Mouse (Mus musculus) left cerebral cortex, adult 18-20 months (tissue): ENCODE results near the gene Trpm2. TPM values are rescaled to one million over a fixed set of nuclear protein-coding genes. Genes with fewer than 3 reads are reported as not detected.
"Not testable (repeated sequence)": the region's sequence is repeated elsewhere in the genome, so short reads cannot be mapped to it uniquely, and the experiment has no call there.

Experiments used
- DNase-seq, 2 experiments: peaks; one replicate each; pipeline ENCODE4 v3.0.0; 2021 to 2022; ENCODE audit warnings: low spot score in 2 of 2, mixed read lengths in 1 of 2
- long read RNA-seq, 2 experiments: library from polyadenylated mRNA; stranded (forward); transcript quantifications; one replicate each; pipeline ENCODE4 v2.0.0; 2021
- total RNA-seq, 2 experiments: library from RNA; stranded (reverse); gene quantifications; 2 replicates each; pipeline ENCODE4 v1.2.3; 2021

Trpm2 gene
- total RNA-seq: 10 to 100 TPM; 47.5 to 51.9 TPM
- long read RNA-seq, experiment 1, full-length matches to known transcripts: 1 of 7 reads
- long read RNA-seq, experiment 1, partial matches to known transcripts: 5 of 7 reads
- long read RNA-seq, experiment 1, other reads (novel, unspliced or antisense): 1 of 7 reads
- long read RNA-seq, experiment 2, full-length matches to known transcripts: 2 of 4 reads
- long read RNA-seq, experiment 2, partial matches to known transcripts: 1 of 4 reads
- long read RNA-seq, experiment 2, other reads (novel, unspliced or antisense): 1 of 4 reads

DNA sequence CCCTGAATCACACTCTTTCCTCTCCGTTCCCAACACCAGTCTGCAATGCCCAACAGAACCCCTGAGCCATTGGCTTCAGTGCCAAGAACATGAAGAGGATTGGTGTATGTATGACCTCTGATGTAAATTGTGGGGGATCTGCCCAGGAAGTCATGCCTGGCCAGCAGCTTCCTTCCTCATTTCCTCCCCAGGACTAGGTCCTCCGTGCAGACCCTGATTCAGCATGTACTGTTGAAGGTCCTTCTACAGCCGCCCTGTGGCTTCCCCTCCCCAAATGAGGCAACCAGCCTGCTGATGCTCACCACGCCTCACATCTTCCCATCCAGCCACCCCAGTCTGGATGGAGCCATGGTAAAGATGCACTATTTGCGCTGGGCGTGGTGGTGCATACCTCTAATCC is at the start of gene Trpm2:
Trpm2 (minus strand) TSS at position 83 of the 400 bp plus-strand sequence.
- no peak for DNase-seq

DNA sequence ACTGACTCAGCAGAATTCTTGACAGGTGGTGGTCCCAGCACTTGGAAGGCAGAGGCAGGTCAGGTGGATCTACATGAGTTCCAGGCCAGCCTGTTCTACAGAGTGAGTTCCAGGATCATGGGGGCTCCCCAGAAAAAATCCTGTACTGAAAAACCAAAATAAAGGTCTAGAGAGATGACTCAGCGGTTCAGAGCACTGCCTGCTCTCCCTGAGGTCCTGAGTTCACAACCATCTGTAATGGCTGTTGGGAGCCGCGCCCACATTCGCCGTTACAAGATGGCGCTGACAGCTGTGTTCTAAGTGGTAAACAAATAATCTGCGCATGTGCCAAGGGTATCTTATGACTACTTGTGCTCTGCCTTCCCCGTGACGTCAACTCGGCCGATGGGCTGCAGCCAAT is 49.6 kb upstream of the Trpm2 start:
- DNase-seq: not testable (repeated sequence)

DNA sequence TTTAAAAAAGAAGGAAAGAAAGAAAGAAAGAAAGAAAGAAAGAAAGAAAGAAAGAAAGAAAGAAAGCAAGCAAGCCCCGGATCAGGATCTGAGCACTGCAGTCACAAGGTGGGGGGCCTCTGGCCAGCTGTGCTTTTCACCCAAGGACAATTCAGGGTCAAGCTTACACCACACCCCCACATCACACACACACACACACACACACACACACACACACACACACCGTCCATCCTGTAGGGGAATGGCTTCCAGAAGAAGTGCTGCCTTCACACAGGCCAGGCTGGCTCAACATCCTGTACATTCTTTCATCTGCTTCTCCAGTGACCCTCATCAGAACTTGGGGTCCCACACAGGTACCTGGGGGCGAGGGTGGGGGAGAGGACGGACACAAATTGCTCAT is 48.9 kb upstream of the Trpm2 start:
- DNase-seq: no peak

DNA sequence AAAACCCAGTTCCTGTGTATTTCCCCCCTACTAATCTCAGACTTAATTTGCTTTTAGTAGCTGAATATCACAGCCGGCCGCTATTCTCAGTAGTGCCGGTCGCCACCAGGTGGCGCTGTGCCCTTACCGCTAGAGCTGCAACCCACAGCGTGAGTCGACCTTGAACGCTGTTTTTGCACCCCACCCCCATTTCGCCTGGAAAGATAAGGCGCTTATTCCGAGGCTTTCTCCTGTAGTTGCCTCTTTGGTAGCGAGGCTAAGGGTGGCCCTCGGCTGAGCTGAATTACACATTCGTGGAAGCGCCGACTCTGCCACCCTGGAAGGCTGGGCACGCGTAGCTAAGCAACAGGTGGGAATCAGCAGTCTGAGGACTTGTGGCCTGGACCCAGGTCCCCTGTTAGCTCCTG is 48.4 kb upstream of the Trpm2 start:
- peak; percentile 80 to 81 for DNase-seq

DNA sequence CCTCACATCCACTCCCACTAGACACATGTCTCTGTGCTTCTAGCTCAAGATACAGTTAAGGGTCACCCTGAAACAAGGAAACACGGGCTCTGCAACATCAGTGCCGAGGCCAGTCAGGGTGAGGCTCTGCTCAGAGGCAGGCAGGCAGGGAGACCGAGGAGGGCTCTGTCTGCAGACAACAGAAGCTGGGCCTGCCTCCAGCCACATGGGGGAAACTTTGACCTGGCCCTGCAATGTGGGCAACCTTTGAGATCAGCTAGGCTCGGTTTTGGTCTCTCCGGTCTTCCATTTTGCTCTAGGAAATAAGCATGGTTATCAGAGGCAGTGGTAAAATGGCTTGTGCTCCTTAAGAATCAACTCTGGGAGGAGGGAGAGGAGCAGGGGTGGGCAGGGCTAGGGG is 46.0 kb upstream of the Trpm2 start:
- DNase-seq: no peak

DNA sequence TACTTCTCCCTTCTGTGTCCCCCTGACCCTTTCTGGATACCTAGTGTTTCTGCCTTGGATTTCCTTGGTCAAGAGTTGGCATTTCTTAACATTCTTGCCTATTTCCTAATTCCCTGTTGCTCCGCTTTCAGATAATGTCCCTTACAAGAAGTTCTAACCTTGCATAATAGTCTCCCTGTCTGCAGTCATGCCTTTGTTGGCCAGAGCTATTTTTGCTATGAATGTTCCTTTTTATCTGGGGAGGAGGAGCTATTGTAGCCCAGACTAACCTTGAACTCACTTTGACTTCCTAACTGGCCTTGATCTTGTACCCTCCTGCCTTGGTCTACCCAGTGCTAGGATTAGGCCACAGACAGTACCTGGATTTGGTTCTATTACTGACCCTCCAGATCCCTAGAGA is 45.1 kb upstream of the Trpm2 start:
- no peak for DNase-seq

DNA sequence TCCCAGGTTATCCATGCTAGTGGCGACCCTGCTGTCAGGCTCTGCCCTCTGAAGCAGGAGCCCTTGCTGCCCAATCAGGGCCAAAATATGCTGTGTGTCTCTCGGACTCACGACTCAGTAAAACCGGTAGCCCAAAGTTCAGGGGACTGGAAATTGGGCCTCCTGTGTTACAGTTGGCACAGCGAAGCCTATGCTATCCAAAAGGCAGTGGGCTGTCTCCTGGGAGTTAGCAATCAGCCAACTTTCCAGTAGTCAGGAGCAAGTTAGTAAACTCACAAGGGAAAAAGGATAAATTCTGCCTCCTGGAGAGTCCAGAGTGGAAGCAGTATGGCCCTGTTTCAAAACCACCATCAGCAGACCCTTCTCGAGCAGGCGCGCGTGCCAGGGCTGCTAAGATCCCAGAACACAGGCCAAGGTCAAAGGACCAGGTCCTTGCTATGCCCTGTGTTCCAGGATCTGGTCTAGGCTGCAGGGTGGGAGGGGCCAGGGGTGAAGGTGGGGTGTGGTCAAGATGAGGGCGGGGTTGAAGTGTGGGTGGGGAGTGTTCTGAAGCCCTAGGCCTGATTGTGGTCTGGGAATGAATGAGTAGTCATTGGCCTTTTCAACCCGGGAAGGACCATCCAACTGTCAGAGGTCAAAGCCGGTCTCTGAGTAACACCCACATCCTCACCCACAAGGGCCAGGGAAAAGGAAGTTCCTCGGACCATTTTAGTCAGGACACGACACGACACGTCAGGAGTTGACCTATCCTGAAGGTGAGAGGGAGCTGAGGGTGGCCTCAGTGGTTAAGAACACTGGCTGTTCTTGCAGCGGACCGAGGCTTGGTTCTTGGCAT is 42.5 kb upstream of the Trpm2 start:
- DNase-seq: no peak

DNA sequence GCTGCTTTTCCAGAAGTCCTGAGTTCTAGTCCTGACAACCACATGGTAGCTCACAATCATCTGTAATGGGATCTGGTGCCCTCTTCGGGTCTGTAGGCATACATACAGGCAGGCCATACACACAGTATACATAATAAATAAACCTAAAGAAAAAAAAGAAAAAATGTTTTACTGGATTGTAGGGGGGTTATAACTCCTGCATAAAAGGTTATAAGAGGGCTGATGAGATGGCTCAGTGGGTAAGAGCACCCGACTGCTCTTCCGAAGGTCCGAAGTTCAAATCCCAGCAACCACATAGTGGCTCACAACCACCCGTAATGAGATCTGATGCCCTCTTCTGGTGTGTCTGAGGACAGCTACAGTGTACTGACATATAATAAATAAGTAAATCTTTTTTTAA is 40.8 kb upstream of the Trpm2 start:
- DNase-seq: not testable (repeated sequence)

DNA sequence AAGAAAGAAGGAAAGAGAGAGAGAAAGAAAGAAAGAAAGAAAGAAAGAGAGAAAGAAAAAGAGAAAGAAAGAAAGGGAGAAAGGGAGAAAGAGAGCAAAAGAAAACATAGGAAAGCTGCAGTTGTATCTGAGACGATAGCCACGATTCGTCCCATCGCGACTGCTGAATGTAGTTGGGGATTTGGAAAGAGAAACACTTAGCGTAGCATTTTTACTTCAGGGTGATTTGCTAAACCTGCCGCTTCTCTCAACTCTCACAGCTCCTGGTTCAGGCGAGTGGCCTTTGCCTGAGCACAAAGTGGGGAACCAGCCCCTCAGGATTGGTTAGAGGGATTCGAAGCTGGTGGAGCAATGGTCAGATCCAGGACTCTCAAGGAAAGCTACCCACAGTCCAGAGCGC is 40.0 kb upstream of the Trpm2 start:
- no peak for DNase-seq

DNA sequence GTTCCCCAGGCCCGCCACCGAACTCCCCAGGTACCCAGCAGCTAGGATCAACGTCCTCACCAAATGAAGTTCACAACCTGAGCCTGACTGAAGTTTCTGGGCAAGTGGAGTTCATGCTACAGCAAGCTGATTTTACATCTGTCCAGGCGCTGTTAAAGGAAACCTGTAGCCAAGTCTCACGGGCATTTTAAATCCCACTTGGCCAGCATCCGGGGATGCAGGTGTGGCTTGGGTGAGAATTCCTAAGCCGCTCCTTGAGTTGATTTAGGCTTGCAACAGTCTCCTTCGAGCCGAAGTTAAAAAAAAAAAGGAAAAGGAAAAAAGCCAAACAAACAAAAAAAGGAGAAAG is 39.6 kb upstream of the Trpm2 start, which contains the start of gene Pfkl:
Pfkl (minus strand) TSS at position 139 of the 349 bp plus-strand sequence.
- DNase-seq: no peak

DNA sequence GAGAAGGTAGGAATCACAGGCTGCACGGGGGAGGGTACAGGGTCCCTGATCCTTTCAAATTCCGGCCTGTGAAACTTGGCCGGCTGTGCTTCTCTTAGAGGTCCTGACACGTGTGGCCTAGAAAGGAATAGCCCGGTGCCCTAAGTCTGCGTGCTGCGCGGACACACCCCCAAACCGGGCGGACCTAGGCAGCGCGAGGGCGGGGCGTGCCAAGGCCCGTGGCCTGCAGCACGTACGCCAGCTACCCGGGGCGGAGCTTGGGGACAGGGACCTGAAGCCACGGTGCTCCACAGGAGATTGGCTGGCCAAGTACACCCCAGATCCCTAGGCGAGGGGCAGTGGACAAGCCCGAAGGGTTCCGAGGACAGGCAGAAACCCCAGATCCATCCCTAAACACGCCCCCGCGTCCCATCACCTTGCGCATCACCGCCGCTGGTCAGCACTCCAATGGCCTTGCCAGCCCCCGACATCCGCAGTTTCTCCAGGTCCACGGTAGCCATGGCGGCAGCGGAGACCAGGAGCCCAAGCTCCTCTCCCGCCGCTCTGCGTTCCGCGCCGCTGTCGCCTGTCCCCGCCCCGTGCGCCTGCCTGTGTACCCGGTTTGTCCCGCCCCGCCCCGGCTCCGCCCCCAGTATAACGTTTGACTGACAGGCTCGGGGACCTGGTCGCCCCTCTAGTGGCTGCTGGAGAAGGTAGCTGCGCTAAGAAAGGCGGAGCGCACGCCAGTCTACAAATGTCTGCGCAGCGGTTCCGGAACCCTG is 39.0 kb upstream of the Trpm2 start:
- DNase-seq: peak; percentile 90 to 96

DNA sequence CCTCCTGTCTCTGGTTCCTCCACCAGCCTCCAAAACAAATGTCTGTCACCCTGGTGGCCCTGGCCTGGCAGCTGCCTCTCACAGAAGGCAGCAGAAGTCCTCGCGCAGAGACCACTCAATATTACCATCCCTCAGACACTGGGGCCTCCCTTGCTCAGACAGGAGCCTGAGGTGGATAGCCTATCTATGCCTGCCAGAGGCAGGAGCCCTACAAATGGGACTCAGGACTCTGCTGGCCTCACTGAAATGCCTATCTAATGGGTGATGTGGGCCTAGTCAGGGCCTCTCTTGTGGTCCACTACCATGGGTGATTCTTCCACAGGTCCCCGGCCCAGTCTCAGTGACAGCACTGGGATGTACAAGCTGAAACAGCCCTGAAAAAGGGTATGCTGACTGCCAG is 37.8 kb upstream of the Trpm2 start:
- DNase-seq: no peak

DNA sequence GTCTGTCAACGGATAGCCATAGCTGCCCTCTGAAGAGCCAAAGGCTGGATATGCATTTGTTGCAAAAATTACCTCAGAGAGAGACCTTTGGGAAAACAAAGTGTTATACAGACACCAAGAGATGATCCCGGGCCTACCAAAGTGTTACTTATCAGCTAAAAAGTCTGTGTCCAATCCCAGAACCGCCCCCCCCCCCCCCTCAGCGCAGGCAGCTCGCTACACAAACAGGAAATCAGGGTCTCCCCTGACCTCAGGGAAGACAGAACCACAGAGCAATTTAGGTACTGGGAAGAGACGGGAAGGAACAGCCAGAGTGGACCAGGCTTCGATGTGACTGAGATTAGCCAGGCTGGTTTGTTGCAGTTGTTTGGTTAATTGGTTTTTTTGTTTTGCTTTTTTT is 36.8 kb upstream of the Trpm2 start:
- no peak for DNase-seq

DNA sequence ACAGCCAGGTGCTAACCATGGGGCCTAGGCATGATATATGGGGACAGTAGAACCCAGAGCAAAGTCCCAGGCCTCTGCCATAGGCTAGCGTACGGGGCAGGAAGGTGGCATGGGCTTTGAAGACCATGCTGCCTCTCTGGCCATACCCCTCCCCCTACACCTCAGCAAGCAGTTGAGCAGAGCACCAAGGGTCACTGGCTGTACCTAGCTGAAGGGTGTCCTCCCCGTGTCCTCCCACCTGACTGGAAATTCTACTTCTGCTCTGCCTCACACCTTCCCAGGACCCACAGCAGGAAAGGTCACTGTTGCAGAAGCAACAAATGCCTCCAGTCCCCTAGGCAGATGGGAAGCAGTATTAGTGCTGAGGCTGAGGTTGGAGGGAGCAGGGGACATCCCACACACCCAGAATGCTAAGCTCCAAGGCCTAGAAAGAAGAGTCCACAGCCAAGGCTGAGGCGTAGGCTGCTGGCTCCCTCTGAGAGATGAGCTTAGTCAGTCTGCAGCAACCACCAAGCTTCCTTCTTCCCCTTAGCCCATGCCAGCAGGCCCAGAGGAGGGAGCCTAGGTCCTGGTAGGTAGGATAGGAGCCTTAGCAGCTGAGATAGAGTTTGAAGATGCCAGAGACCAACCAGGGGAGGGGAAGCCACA is 35.6 kb upstream of the Trpm2 start:
- DNase-seq: peak in 1 of 2 experiments; percentile 56

DNA sequence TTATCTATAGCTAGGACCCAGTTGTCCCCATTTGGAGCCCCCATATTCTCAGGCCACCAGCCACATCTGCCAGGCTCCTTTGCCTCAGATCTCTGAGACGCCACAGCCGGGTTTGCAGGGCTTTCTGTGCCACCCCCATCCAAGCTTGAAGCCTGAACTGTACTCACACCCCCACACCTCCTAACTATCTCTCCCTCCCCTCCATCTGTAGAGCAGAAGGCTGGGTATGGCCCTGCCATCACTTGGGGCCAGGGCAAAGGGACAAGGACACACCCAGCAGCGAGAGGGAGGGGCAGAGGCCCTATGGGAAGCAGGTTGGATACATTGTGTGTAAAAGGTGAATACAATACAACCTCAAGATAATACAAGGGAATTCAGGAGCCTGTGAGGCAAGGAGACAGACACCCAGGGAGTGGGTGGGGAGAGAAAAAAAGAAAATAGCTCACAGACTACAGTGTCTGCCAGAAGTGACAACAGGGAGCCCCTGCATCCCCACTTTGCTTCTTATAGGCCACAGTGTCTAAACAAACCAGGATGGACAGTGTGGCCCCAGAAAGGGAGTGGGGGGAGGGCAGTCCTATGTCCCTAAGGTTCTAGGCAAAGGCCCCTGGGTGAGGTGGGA is 34.2 kb upstream of the Trpm2 start:
- peak; percentile 42 to 73 for DNase-seq

DNA sequence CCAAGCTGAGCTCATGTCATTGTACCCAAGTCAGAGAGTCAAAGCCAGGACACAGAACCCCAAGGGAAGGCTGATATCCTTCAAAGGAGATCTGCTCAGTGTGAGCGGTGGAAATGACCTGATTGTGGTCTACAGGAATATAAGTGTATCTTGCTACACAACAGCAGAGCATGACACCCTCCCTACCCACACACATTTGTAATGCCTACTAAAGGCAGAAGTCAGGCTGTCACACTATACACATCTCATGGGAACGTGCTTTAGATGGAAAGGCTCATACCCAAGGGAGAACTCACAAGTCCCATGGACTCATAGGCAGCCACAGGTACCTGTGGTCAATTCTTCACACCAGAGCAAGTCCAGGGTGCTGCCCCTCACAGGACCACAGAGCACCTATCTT is 32.0 kb upstream of the Trpm2 start:
- DNase-seq: no peak

DNA sequence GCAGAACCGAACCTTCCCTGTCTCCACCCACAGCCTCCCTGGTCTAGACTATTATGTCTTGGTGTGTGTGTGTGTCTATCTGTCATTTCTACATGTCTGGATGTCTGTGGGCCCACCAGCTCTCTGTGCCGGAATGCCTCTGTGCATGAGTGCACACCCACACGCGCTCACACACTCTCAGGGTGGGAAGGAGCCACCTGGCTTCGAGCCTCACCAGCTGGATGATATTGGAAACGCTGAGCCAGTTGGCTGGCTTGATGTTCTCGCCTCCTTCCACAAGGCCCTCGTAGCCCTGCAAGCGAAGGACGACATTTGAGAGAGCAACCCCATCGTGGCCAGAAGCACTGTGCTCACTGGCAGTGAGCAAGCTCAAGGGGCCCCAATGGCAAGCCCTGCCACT is 31.4 kb upstream of the Trpm2 start:
- peak; percentile 87 to 93 for DNase-seq

DNA sequence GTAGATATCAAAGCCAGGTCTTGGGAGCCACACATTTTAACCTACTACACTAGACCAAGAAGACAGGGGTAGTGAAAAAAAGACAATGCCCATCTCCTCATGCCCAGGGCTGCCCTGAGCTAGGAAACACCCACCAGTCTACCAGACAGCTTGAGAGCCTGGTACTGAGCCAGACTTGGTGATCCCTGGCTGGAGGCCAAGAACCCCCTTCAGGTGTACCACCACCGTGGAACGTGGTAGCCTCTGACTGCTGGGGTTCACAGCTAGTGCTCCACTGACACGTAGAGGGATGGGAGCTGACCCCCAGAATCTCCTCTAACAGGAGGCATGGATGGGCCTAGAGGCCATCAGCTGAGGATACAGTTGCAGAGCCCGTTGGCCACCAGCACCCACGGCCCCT is 29.8 kb upstream of the Trpm2 start:
- no peak for DNase-seq

DNA sequence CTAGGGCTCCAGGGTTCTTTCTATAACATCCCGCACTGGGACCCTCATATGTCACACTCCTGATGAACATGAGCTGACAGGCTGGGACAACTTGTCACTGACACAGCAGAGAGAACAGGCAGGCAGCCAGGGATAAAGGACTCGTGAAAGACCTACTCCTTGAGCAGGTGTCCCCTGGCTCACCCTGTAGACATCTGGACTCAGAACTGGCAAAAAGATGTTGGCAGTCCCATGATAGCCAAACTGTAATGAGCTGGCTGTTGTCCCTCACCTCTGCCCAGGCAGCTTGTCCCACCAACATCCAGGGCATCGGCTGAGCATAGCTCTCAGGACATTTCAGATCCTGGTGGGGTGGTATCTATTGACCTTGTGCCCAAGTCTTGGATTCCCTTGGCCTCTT is 25.3 kb upstream of the Trpm2 start:
- no peak for DNase-seq

DNA sequence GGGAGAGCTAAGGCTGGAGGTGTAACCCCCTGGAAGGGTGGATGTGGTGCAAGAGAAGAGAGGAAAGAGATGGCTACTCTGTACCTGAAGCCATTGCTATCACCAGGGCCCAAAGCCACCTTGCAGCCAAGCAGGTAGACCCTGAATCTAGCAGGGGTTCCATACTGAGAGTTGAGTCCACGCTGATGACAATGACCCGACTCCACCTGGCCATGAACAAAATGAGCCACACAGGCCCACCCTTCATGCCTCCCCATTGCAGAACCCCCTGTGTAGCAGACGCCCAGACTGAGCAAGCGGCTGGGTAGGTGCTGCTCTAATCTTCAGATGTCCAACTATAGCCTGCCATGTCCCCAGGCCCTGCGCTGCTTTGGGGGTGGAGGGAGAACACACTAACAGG is 15.4 kb upstream of the Trpm2 start:
- no peak for DNase-seq

DNA sequence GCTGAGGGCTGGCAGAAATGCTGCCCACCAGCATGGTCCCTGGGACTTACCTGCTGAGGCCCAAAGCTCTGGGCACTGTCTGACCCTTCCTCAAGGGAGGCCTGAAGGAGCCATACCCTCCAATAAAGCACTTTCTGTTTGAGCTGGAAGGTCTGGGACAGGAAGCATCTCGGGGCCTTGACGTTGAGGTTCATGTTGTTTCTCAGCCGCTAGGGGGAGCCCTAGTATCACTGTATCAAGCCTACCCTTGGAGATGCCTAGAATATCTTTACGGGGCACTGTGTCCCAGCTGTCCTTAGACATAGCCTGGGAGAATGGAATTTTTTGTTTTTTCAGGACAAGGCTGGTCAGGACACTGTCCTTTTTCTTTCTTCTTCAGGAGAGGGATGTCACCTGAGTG is 14.3 kb upstream of the Trpm2 start:
- peak; percentile 77 to 87 for DNase-seq
